Mouse (Mus musculus) stomach, postnatal 0 days (tissue): ENCODE results near the gene Ltbp1.

Source experiments
- CTCF ChIP-seq: IDR thresholded peaks from 2 replicates; pipeline ENCODE4 v1.5.1; 2016; ENCODE audit warnings: antibody characterized with exemption, low read depth, mild to moderate bottlenecking, moderate library complexity
- EP300 ChIP-seq: optimal IDR thresholded peaks from 2 replicates; pipeline ENCODE3; 2016; ENCODE audit warnings: antibody characterized with exemption

GRCm38 (mm10) chr17:75171659-75172058 is 166.3 kb downstream of the Ltbp1 start:
- TF ChIP-seq EP300: no peak
- no peak for TF ChIP-seq CTCF
